Mouse (Mus musculus): ENCODE measurements around the gene Wdr34.

Wdr34 gene

GRCm38 (mm10) chr2:30032244-30032846, 16.3 kb downstream of the Wdr34 start:
- DNase-seq (ENCODE audit: low spot score in 2 of 2) = no peak

GRCm38 (mm10) chr2:30026997-30027396, 21.7 kb downstream of the Wdr34 start:
- no peak for DNase-seq (ENCODE audit: low spot score in 2 of 2)

- DNase-seq (ENCODE audit: low spot score in 2 of 2) = no peak
Observed at GRCm38 (mm10) chr2:30025454-30025853, 23.2 kb downstream of the Wdr34 start.

- no peak for DNase-seq (ENCODE audit: low spot score in 2 of 2)
Observed at GRCm38 (mm10) chr2:30014326-30014966, 34.2 kb downstream of the Wdr34 start.

- DNase-seq (ENCODE audit: low spot score in 2 of 2) = peak in 1 of 2 experiments; percentile 31
Observed at GRCm38 (mm10) chr2:30010840-30011281, 37.8 kb downstream of the Wdr34 start.

GRCm38 (mm10) chr2:30009101-30009500, 39.6 kb downstream of the Wdr34 start:
- no peak for DNase-seq (ENCODE audit: low spot score in 2 of 2)

GRCm38 (mm10) chr2:29991962-29992361, 56.7 kb downstream of the Wdr34 start:
- DNase-seq (ENCODE audit: low spot score in 2 of 2) = no peak

Data from frontal cortex, postnatal 10 days (tissue).